Mouse (Mus musculus) megakaryocyte progenitor cell, adult 5-6 weeks (primary cell): Measurements from ENCODE around the gene Doc2g. TPM values are rescaled to one million over a fixed set of nuclear protein-coding genes. Genes with fewer than 3 reads are reported as not detected.
A peak's percentile ranks its signal among the peaks of the same experiment; 100 is the strongest.

Experiments
- ATAC-seq: replicated peaks from 2 replicates; pipeline ENCODE4 v1.8.0; 2016; ENCODE audit warnings: mild to moderate bottlenecking, moderate TSS enrichment, inconsistent platforms; ENCODE audit not compliant: poor library complexity
- total RNA-seq, 2 experiments: library from RNA; stranded (forward) in 1 of 2; stranded (reverse) in 1 of 2; fragments of 157-497, 149-512 nt in 1 of 2; fragments of 200-1000 nt in 1 of 2; gene quantifications; 2 replicates each; pipeline versions ENCODE4 v1.2.3 to v1.2.4; 2015 to 2017

The Doc2g gene
- total RNA-seq, 2 experiments from 2014 or later: 1.6 to 2.9 TPM

DNA sequence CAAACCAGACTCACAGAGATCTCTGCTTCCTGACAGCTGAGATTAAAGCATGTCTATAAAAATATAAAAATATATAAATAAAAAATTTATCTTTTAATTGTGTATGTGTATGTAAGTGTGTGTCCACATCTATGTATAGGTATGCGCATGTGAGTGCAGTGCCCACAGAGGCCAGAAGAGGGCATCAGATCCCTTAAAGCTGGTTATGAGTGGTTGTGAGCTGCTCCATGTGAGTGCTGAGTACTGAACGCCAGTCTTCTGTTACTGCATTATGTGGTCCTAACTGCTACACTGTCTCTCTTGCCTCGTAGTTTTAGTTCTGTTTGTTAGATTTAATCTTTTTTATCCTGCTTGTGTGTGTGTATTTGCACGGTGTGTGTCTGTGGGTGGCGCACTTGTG, 47.9 kb downstream of the Doc2g start:
- ATAC-seq: no peak

DNA sequence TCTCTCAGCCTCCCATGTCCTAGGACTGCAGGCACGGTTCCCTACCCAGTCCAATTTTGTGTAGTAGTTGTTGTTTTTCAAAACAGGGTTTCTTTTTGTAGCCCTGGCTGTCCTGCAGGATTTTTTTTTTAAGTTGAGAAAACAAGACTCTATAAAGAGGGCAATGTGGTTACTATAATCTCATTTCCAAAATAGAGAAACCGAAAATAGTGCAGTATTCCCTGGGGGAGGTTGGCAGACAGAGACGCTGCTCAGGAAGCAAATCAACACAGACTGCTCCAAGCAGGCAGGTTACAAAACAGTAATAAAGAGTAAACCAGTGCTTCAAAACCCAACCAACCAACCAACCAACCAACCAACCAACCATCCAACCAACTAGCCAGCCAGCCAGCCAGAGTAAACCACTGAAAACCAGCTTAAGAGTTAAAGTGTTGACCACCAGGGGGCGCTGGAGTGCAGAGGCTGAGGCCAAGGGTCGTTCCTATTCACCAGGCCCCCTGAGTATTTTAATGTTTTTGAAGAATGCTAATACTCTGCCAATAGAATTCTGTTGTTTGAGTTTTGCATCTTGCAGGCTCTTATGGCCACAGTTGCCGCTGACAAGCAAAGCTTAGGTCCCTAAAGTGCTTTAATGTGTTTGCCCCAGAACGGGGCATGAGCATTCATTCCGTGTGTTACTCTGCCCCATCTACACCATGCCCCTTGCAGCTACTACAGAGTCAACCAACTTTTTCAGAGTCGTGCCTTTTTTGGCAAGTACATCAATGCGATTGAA, 48.8 kb downstream of the Doc2g start:
- 0 out of 2 replicates have a peak, but pooled peaks have one; percentile 47 for ATAC-seq

DNA sequence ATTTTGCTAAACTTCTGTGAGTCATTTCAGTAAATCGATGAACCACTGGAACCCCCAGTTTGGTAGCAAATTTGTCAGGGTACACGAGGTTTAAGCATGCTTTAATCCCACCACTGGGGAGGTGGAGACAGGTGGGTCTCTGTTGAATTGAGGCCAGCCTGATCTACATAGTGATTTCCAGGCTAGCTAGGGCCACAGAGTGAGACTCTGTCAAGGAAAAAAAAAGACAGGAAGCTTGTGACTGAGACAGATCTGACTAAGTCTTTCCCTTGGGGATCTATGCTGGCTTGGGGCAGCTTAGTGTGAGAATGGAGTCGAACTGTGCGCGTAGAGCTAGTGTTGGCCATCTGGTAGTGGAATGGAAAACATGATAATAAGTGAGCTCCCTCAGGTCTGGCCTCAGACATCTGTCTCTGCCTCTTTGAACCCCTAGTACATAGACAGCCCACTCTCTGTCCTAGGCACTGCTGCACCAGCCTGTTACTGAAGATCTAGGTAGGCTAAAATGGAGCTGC, 49.5 kb downstream of the Doc2g start:
- no peak for ATAC-seq

DNA sequence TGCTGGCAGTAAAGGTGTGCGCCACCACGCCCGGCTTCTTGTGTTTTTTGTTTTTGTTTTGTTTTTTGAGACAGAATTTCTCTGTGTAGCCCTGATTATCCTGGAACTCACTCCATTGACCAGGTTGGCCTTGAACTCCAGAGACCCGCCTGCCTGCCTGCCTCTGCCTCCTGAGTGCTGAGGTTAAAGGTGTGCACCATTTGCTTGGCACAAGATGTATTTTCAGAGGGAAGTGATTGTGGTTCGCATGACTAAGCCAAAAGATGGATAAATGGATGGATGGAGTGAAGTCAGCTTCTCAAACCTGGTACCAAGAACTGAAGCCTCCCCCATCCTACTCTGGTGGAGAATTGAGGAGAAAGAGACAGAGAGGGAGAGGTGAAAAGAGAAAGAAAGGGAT, 51.5 kb downstream of the Doc2g start:
- ATAC-seq: no peak

DNA sequence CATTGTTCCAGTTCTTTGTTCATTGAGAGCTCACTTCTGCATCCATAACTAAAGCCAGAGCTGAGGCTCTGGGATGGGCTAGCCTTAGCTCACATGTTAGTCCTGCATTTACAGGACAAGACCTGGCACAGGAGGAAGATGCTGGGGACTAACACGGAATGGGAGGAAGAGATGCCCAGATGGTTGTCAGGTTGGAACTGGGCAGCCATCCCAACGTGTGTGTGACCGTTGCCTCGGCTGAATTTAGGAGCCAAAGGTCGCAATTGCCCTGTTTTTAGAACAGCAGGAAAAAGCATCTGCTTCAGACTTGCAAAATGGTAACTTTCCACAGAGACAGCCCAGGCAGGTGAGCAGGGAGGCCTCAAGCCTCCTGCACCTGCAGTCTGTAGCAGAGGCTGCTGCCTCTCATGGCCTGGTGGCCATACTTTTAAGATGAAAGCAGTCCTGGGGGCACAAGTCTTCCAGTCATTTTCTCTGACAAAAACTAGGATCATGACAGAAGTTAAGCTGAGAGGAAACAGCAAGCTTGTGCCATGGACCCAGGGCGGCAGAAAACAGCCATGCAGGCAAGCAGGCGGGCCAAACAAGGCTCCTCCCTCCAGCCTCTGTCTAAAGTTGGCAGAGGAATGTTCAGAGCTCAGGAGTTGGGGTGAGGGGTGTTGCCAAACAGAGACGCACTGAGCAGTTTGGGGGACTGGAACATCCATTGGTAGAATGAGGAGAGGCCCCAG, 52.3 kb downstream of the Doc2g start:
- ATAC-seq: no peak

DNA sequence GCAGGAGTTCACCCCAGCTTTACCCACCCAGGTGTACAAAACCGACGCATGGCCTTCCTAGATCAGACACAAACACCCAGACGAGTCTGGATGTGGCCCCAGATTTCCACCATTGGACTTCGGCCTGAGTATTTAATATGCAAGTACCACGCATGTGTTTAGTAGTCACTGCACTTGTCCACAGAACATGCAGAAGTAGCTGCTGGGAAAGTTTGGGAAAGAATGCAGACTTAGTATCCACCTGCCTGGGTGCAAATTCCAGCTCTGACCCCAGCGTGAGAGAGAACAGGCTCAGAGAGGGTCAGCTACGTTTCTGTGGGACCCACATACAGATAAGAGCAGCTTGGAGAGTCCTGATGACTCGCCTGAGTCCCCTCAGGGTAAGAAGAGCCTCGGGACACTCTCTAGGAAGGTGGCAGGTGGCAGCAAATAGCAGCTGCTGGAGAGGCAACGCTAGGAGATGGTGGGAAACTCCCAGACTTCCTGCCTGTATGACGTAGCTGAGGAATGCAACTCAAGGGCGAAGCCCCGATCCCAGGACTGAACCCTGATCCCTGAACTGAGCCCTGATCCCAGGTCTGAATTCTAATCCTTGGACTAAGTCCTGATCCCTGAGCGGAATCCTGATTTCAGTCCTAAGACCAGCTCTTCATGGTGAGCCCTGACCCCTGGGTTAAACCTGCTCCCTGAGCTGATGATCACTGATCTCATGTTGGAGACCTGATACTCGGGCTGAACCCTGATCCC, 53.0 kb downstream of the Doc2g start:
- ATAC-seq: no peak

Other genes with a start within 250 kb of the Doc2g start
Only the 30 nearest of the 32 such genes appear.
- 39.7 and 43.8 TPM in 2 replicates for gene Chka, start 151.5 kb upstream of the Doc2g start, total RNA-seq (2015)
- gene Chka, start 151.5 kb upstream of the Doc2g start, total RNA-seq (2017): 38.2 and 39.8 TPM in 2 replicates
- gene Tcirg1, start 96.2 kb upstream of the Doc2g start, total RNA-seq (2015): 122 and 178 TPM in 2 replicates
- 208 and 211 TPM in 2 replicates for gene Tcirg1, start 96.2 kb upstream of the Doc2g start, total RNA-seq (2017)
- 239 and 257 TPM in 2 replicates for gene Ndufs8, start 90.5 kb upstream of the Doc2g start, total RNA-seq (2015)
- 65.6 and 86.1 TPM in 2 replicates for gene Ndufs8, start 90.5 kb upstream of the Doc2g start, total RNA-seq (2017)
- gene Aldh3b1, start 73.5 kb upstream of the Doc2g start, total RNA-seq (2015): 5.0 and 6.9 TPM in 2 replicates
- 10.5 and 12.6 TPM in 2 replicates for gene Aldh3b1, start 73.5 kb upstream of the Doc2g start, total RNA-seq (2017)
- gene Unc93b1, start 68.1 kb upstream of the Doc2g start, total RNA-seq (2015): 95.9 and 111 TPM in 2 replicates
- 175 and 202 TPM in 2 replicates for gene Unc93b1, start 68.1 kb upstream of the Doc2g start, total RNA-seq (2017)
- 0.32 and 0.71 TPM in 2 replicates for gene Aldh3b3, start 44.7 kb upstream of the Doc2g start, total RNA-seq (2015)
- gene Aldh3b3, start 44.7 kb upstream of the Doc2g start, total RNA-seq (2017): 0.04 and 0.27 TPM in 2 replicates
- not detected in 2 replicates for gene Aldh3b2, start 31.0 kb upstream of the Doc2g start, total RNA-seq (2015)
- 0.25 TPM in 1 of 2 replicates, not detected in the other for gene Aldh3b2, start 31.0 kb upstream of the Doc2g start, total RNA-seq (2017)
- gene Acy3, start 16.7 kb upstream of the Doc2g start, total RNA-seq (2015): 3.4 and 3.9 TPM in 2 replicates
- gene Acy3, start 16.7 kb upstream of the Doc2g start, total RNA-seq (2017): 1.2 and 1.6 TPM in 2 replicates
- not detected in 2 replicates for gene Tbx10, start 10.6 kb upstream of the Doc2g start, total RNA-seq (2015)
- not detected in 2 replicates for gene Tbx10, start 10.6 kb upstream of the Doc2g start, total RNA-seq (2017)
- gene Nudt8, start 2.7 kb upstream of the Doc2g start, total RNA-seq (2015): 15.1 and 16.2 TPM in 2 replicates
- 10.4 and 14.4 TPM in 2 replicates for gene Nudt8, start 2.7 kb upstream of the Doc2g start, total RNA-seq (2017)
- 0.57 and 1.5 TPM in 2 replicates for gene Gm49405, start 2.7 kb upstream of the Doc2g start, total RNA-seq (2015)
- 1.5 and 1.9 TPM in 2 replicates for gene Gm49405, start 2.7 kb upstream of the Doc2g start, total RNA-seq (2017)
- 123 and 135 TPM in 2 replicates for gene Ndufv1, start 9.5 kb downstream of the Doc2g start, total RNA-seq (2015)
- gene Ndufv1, start 9.5 kb downstream of the Doc2g start, total RNA-seq (2017): 223 and 254 TPM in 2 replicates
- gene Gstp1, start 34.7 kb downstream of the Doc2g start, total RNA-seq (2015): 264 and 361 TPM in 2 replicates
- gene Gstp1, start 34.7 kb downstream of the Doc2g start, total RNA-seq (2017): 79.8 and 88.4 TPM in 2 replicates
- not detected in 2 replicates for gene Gstp2, start 42.7 kb downstream of the Doc2g start, total RNA-seq (2015)
- not detected in 2 replicates for gene Gstp2, start 42.7 kb downstream of the Doc2g start, total RNA-seq (2017)
- 1.4 and 7.5 TPM in 2 replicates for gene Gstp3, start 56.3 kb downstream of the Doc2g start, total RNA-seq (2015)
- gene Gstp3, start 56.3 kb downstream of the Doc2g start, total RNA-seq (2017): 2.2 TPM in 2 replicates
- gene Cabp2, start 78.3 kb downstream of the Doc2g start, total RNA-seq (2015): not detected in 2 replicates
- not detected in 2 replicates for gene Cabp2, start 78.3 kb downstream of the Doc2g start, total RNA-seq (2017)
- gene Cdk2ap2, start 93.9 kb downstream of the Doc2g start, total RNA-seq (2015): 112 and 126 TPM in 2 replicates
- gene Cdk2ap2, start 93.9 kb downstream of the Doc2g start, total RNA-seq (2017): 24.2 and 44.8 TPM in 2 replicates
- gene Pitpnm1, start 96.7 kb downstream of the Doc2g start, total RNA-seq (2015): 7.8 and 11.2 TPM in 2 replicates
- 6.8 and 17.2 TPM in 2 replicates for gene Pitpnm1, start 96.7 kb downstream of the Doc2g start, total RNA-seq (2017)
- 61.9 and 66.4 TPM in 2 replicates for gene Aip, start 122.5 kb downstream of the Doc2g start, total RNA-seq (2015)
- 24.4 and 31.1 TPM in 2 replicates for gene Aip, start 122.5 kb downstream of the Doc2g start, total RNA-seq (2017)
- gene Gpr152, start 136.5 kb downstream of the Doc2g start, total RNA-seq (2015): not detected in 2 replicates
- gene Gpr152, start 136.5 kb downstream of the Doc2g start, total RNA-seq (2017): 0.10 TPM in 1 of 2 replicates, not detected in the other
- gene Cabp4, start 140.7 kb downstream of the Doc2g start, total RNA-seq (2015): not detected in 2 replicates
- gene Cabp4, start 140.7 kb downstream of the Doc2g start, total RNA-seq (2017): not detected in 2 replicates
- 138 and 142 TPM in 2 replicates for gene Coro1b, start 145.3 kb downstream of the Doc2g start, total RNA-seq (2015)
- gene Coro1b, start 145.3 kb downstream of the Doc2g start, total RNA-seq (2017): 66.4 and 83.5 TPM in 2 replicates
- 96.4 and 114 TPM in 2 replicates for gene Ptprcap, start 150.3 kb downstream of the Doc2g start, total RNA-seq (2015)
- gene Ptprcap, start 150.3 kb downstream of the Doc2g start, total RNA-seq (2017): 79.5 and 83.5 TPM in 2 replicates
- gene Rps6kb2, start 160.0 kb downstream of the Doc2g start, total RNA-seq (2015): 21.6 and 22.1 TPM in 2 replicates
- gene Rps6kb2, start 160.0 kb downstream of the Doc2g start, total RNA-seq (2017): 23.1 and 30.2 TPM in 2 replicates
- 2.2 and 2.4 TPM in 2 replicates for gene Carns1, start 172.2 kb downstream of the Doc2g start, total RNA-seq (2015)
- gene Carns1, start 172.2 kb downstream of the Doc2g start, total RNA-seq (2017): 1.0 and 2.1 TPM in 2 replicates
- gene Tbc1d10c, start 188.0 kb downstream of the Doc2g start, total RNA-seq (2015): 39.3 and 46.6 TPM in 2 replicates
- 15.3 and 17.5 TPM in 2 replicates for gene Tbc1d10c, start 188.0 kb downstream of the Doc2g start, total RNA-seq (2017)
- 395 and 413 TPM in 2 replicates for gene Ppp1ca, start 188.8 kb downstream of the Doc2g start, total RNA-seq (2015)
- gene Ppp1ca, start 188.8 kb downstream of the Doc2g start, total RNA-seq (2017): 482 and 538 TPM in 2 replicates
- 28.0 and 31.0 TPM in 2 replicates for gene Rad9a, start 198.3 kb downstream of the Doc2g start, total RNA-seq (2015)
- gene Rad9a, start 198.3 kb downstream of the Doc2g start, total RNA-seq (2017): 16.1 and 19.7 TPM in 2 replicates
- 2.8 and 5.0 TPM in 2 replicates for gene Clcf1, start 210.9 kb downstream of the Doc2g start, total RNA-seq (2015)
- gene Clcf1, start 210.9 kb downstream of the Doc2g start, total RNA-seq (2017): 1.3 and 3.0 TPM in 2 replicates
- not detected in 2 replicates for gene AC109138.7, start 211.0 kb downstream of the Doc2g start, total RNA-seq (2015)
- not detected in 2 replicates for gene AC109138.7, start 211.0 kb downstream of the Doc2g start, total RNA-seq (2017)